In the genomic region with DNA sequence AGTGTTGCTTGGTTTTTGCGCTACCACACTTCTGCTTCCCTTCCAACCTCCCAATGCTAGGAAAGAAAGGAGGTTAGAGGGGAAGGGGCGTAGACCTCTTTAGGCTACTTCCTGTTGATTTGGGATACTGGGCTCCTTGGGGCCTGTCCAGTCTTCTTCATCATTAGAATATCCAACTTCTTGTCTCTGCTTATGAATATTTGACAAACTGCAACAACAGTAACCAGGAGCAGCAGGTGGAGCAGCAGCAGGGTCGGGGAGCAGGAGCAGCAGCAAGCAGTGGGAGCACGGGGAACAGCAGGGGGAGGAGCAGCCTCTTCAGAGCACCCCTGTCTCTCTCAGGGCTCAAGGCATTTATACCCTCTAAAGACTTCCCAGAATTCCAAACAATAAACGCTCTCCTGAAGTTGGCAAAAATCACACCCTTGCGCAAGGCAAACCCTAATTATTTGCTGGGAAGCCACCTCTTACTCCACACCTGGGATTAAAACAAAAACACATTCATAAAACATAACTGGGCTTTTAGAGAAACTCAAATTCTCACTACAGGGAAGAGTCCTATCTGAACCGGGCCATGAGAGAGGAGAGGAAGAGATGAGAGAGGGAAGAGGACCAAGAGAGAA, we compare ENCODE assay signal across 7 mouse cellular contexts. TPM values are rescaled to one million over a fixed set of nuclear protein-coding genes. Genes with fewer than 3 reads are reported as not detected.
DNase-seq lines count a peak whose midpoint lies in the region; ATAC-seq and TF ChIP-seq lines count a peak whose summit lies in the region.

No protein-coding gene starts in this region.

- TF ChIP-seq EP300 in lung, postnatal 0 days (IDR thresholded peaks at IDR 0.05): no peak

- H3K9ac ChIP-seq in lung, postnatal 0 days (replicated peaks; ENCODE audit: low read depth): no peak overlapping the region; the same call in 1 of the 2 replicates
- peak overlapping the region; percentile 79 for H3K9ac ChIP-seq in embryonic facial prominence, embryonic 15.5 days
- peak overlapping the region; percentile 67 for H3K9ac ChIP-seq in stomach, embryonic 14.5 days (replicated peaks; ENCODE audit: low read depth, low read length)

- H3K36me3 ChIP-seq in lung, postnatal 0 days (ENCODE audit: insufficient read depth, low read length): no peaks in the 10 kb centered on the region
- H3K36me3 ChIP-seq in embryonic facial prominence, embryonic 15.5 days: peaks cover 6% of the 10 kb centered on the region
- peaks cover 24% of the 10 kb centered on the region for H3K36me3 ChIP-seq in limb, embryonic 10.5 days
- H3K36me3 ChIP-seq in stomach, embryonic 14.5 days (ENCODE audit: control insufficient read depth, insufficient read depth, low read length): peaks cover 2% of the 10 kb centered on the region

- H3K9me3 ChIP-seq in lung, postnatal 0 days (ENCODE audit: low read length): no peaks in the 10 kb centered on the region
- H3K9me3 ChIP-seq in embryonic facial prominence, embryonic 15.5 days (replicated peaks): no peaks in the 10 kb centered on the region
- no peaks in the 10 kb centered on the region for H3K9me3 ChIP-seq in limb, embryonic 10.5 days (replicated peaks)
- no peaks in the 10 kb centered on the region for H3K9me3 ChIP-seq in stomach, embryonic 14.5 days (ENCODE audit: control insufficient read depth, low read depth, low read length)

- 66% methylated on average over 7 of the region's 7 CpGs for WGBS in lung, postnatal 0 days
- 70% methylated on average over 7 of the region's 7 CpGs for WGBS in embryonic facial prominence, embryonic 15.5 days
- 79% methylated on average over 7 of the region's 7 CpGs for WGBS in limb, embryonic 10.5 days
- 70% methylated on average over 7 of the region's 7 CpGs for whole genome bisulfite sequencing in stomach, embryonic 14.5 days

- no peak overlapping the region for H3K4me3 ChIP-seq in lung, postnatal 0 days (ENCODE audit: low read depth, low read length)
- H3K4me3 ChIP-seq in embryonic facial prominence, embryonic 15.5 days (replicated peaks): peak overlapping the region; percentile 74
- H3K4me3 ChIP-seq in limb, embryonic 10.5 days: peak overlapping the region; percentile 89; the same call in 1 of the 2 replicates
- H3K4me3 ChIP-seq in stomach, embryonic 14.5 days (ENCODE audit: low read depth, low read length): peak overlapping the region; percentile 69; the same call in 1 of the 2 replicates

- H3K27ac ChIP-seq in lung, postnatal 0 days (ENCODE audit: low read length): peak overlapping the region; percentile 86
- H3K27ac ChIP-seq in embryonic facial prominence, embryonic 15.5 days (replicated peaks): peak overlapping the region; percentile 98
- peak overlapping the region; percentile 93 for H3K27ac ChIP-seq in limb, embryonic 10.5 days
- H3K27ac ChIP-seq in stomach, embryonic 14.5 days (ENCODE audit: low read length): peak overlapping the region; percentile 97

- peak overlapping the region; percentile 69 for H3K4me2 ChIP-seq in lung, postnatal 0 days (replicated peaks; ENCODE audit: low read depth, low read length)
- H3K4me2 ChIP-seq in embryonic facial prominence, embryonic 15.5 days (replicated peaks): peak overlapping the region; percentile 91
- H3K4me2 ChIP-seq in stomach, embryonic 14.5 days (replicated peaks; ENCODE audit: low read depth, low read length): peak overlapping the region; percentile 75

- peaks cover 13% of the 10 kb centered on the region; the same call in 1 of the 2 replicates for H3K4me1 ChIP-seq in lung, postnatal 0 days (ENCODE audit: insufficient read depth, low read depth, low read length)
- peaks cover 31% of the 10 kb centered on the region for H3K4me1 ChIP-seq in embryonic facial prominence, embryonic 15.5 days
- peaks cover 30% of the 10 kb centered on the region for H3K4me1 ChIP-seq in limb, embryonic 10.5 days
- peaks cover 19% of the 10 kb centered on the region for H3K4me1 ChIP-seq in stomach, embryonic 14.5 days (ENCODE audit: control insufficient read depth, insufficient read depth, low read length)

- no peak for ATAC-seq in lung, postnatal 0 days
- no peak for ATAC-seq in embryonic facial prominence, embryonic 15.5 days (ENCODE audit: insufficient number of reproducible peaks, low FRiP score, low TSS enrichment, low read depth)
- no peak for ATAC-seq in stomach, embryonic 14.5 days (ENCODE audit: insufficient number of reproducible peaks, insufficient read depth, low FRiP score, low read depth)
- no peak for ATAC-seq in megakaryocyte-erythroid progenitor cell, adult 5-6 weeks (replicated peaks; ENCODE audit: low FRiP score, low TSS enrichment, poor library complexity, severe bottlenecking)

- no peak for DNase-seq in lung, postnatal 0 days (ENCODE audit: low spot score)
- no peak for DNase-seq in lung, postnatal 4 days
- no peak for DNase-seq in limb, embryonic 10.5 days (ENCODE audit: low spot score)
- no peak for DNase-seq in frontal cortex, adult 2 months (ENCODE audit: extremely low spot score in 1 of 2, low spot score in 1 of 2)

- no peaks in the 10 kb centered on the region for H3K27me3 ChIP-seq in lung, postnatal 0 days (replicated peaks; ENCODE audit: insufficient read depth, low read length)
- H3K27me3 ChIP-seq in embryonic facial prominence, embryonic 15.5 days: no peaks in the 10 kb centered on the region
- no peaks in the 10 kb centered on the region for H3K27me3 ChIP-seq in limb, embryonic 10.5 days (ENCODE audit: low read depth, poor library complexity, severe bottlenecking)
- H3K27me3 ChIP-seq in stomach, embryonic 14.5 days (ENCODE audit: control insufficient read depth, insufficient read depth, low read length): no peaks in the 10 kb centered on the region

- no peak for TF ChIP-seq CTCF in lung, postnatal 0 days (IDR thresholded peaks at IDR 0.05)

RNA-seq across cellular contexts. Expression of a gene that starts 1.3 kb away (rescaled TPM):
- 15.0 and 26.2 TPM in 2 replicates for polyA plus RNA-seq in lung, postnatal 0 days (2015; fragmentation: Nextera tagmentation; extraction: Ambion mirVana)
- 225 and 239 TPM in 2 replicates for polyA plus RNA-seq in embryonic facial prominence, embryonic 15.5 days (2015; fragmentation: Nextera tagmentation; extraction: Ambion mirVana)
- 395 and 434 TPM in 2 replicates for polyA plus RNA-seq in limb, embryonic 10.5 days (2016; fragmentation: Nextera tagmentation; extraction: Ambion mirVana)
- 287 and 307 TPM in 2 replicates for polyA plus RNA-seq in stomach, embryonic 14.5 days (2014; fragmentation: Nextera tagmentation; extraction: Ambion mirVana)
- 164 and 220 TPM in 2 replicates for total RNA-seq in megakaryocyte-erythroid progenitor cell, adult 5-6 weeks (2014; fragmentation: Nextera tagmentation)
- total RNA-seq in megakaryocyte-erythroid progenitor cell, adult 5-6 weeks (2017): 144 and 182 TPM in 2 replicates
- polyA plus RNA-seq in frontal cortex, adult 2 months (2012; rRNA removed): 2.8 and 3.4 TPM in 2 replicates

RNA-seq across cellular contexts. Expression of a gene that starts 12.8 kb away (rescaled TPM):
- not detected in 2 replicates for polyA plus RNA-seq in lung, postnatal 0 days (2015; fragmentation: Nextera tagmentation; extraction: Ambion mirVana)
- polyA plus RNA-seq in embryonic facial prominence, embryonic 15.5 days (2015; fragmentation: Nextera tagmentation; extraction: Ambion mirVana): not detected in 2 replicates
- polyA plus RNA-seq in limb, embryonic 10.5 days (2016; fragmentation: Nextera tagmentation; extraction: Ambion mirVana): not detected in 2 replicates
- not detected in 2 replicates for polyA plus RNA-seq in stomach, embryonic 14.5 days (2014; fragmentation: Nextera tagmentation; extraction: Ambion mirVana)
- total RNA-seq in megakaryocyte-erythroid progenitor cell, adult 5-6 weeks (2014; fragmentation: Nextera tagmentation): not detected in 2 replicates
- total RNA-seq in megakaryocyte-erythroid progenitor cell, adult 5-6 weeks (2017): not detected in 2 replicates
- not detected in 2 replicates for polyA plus RNA-seq in frontal cortex, adult 2 months (2012; rRNA removed)

RNA-seq across cellular contexts. Expression of a gene that starts 21.8 kb away (rescaled TPM):
- polyA plus RNA-seq in lung, postnatal 0 days (2015; fragmentation: Nextera tagmentation; extraction: Ambion mirVana): 12.4 and 16.0 TPM in 2 replicates
- 115 and 124 TPM in 2 replicates for polyA plus RNA-seq in embryonic facial prominence, embryonic 15.5 days (2015; fragmentation: Nextera tagmentation; extraction: Ambion mirVana)
- 170 and 183 TPM in 2 replicates for polyA plus RNA-seq in limb, embryonic 10.5 days (2016; fragmentation: Nextera tagmentation; extraction: Ambion mirVana)
- polyA plus RNA-seq in stomach, embryonic 14.5 days (2014; fragmentation: Nextera tagmentation; extraction: Ambion mirVana): 133 and 149 TPM in 2 replicates
- 191 and 266 TPM in 2 replicates for total RNA-seq in megakaryocyte-erythroid progenitor cell, adult 5-6 weeks (2014; fragmentation: Nextera tagmentation)
- total RNA-seq in megakaryocyte-erythroid progenitor cell, adult 5-6 weeks (2017): 46.7 and 52.5 TPM in 2 replicates
- 1.5 and 1.6 TPM in 2 replicates for polyA plus RNA-seq in frontal cortex, adult 2 months (2012; rRNA removed)

RNA-seq across cellular contexts. Expression of a gene that starts 22.0 kb away (rescaled TPM):
- 2.4 and 2.9 TPM in 2 replicates for polyA plus RNA-seq in lung, postnatal 0 days (2015; fragmentation: Nextera tagmentation; extraction: Ambion mirVana)
- polyA plus RNA-seq in embryonic facial prominence, embryonic 15.5 days (2015; fragmentation: Nextera tagmentation; extraction: Ambion mirVana): 5.3 and 5.8 TPM in 2 replicates
- 2.4 and 3.3 TPM in 2 replicates for polyA plus RNA-seq in limb, embryonic 10.5 days (2016; fragmentation: Nextera tagmentation; extraction: Ambion mirVana)
- polyA plus RNA-seq in stomach, embryonic 14.5 days (2014; fragmentation: Nextera tagmentation; extraction: Ambion mirVana): 6.4 and 7.1 TPM in 2 replicates
- total RNA-seq in megakaryocyte-erythroid progenitor cell, adult 5-6 weeks (2014; fragmentation: Nextera tagmentation): 7.2 and 9.4 TPM in 2 replicates
- total RNA-seq in megakaryocyte-erythroid progenitor cell, adult 5-6 weeks (2017): 0.70 and 1.0 TPM in 2 replicates
- 4.1 and 4.3 TPM in 2 replicates for polyA plus RNA-seq in frontal cortex, adult 2 months (2012; rRNA removed)

RNA-seq across cellular contexts. Expression of a gene that starts 25.6 kb away (rescaled TPM):
- polyA plus RNA-seq in lung, postnatal 0 days (2015; fragmentation: Nextera tagmentation; extraction: Ambion mirVana): 6.3 and 8.4 TPM in 2 replicates
- polyA plus RNA-seq in embryonic facial prominence, embryonic 15.5 days (2015; fragmentation: Nextera tagmentation; extraction: Ambion mirVana): 4.7 and 4.9 TPM in 2 replicates
- 2.4 and 3.3 TPM in 2 replicates for polyA plus RNA-seq in limb, embryonic 10.5 days (2016; fragmentation: Nextera tagmentation; extraction: Ambion mirVana)
- 5.8 and 6.4 TPM in 2 replicates for polyA plus RNA-seq in stomach, embryonic 14.5 days (2014; fragmentation: Nextera tagmentation; extraction: Ambion mirVana)
- 1.8 and 4.9 TPM in 2 replicates for total RNA-seq in megakaryocyte-erythroid progenitor cell, adult 5-6 weeks (2014; fragmentation: Nextera tagmentation)
- total RNA-seq in megakaryocyte-erythroid progenitor cell, adult 5-6 weeks (2017): 2.8 and 3.8 TPM in 2 replicates
- polyA plus RNA-seq in frontal cortex, adult 2 months (2012; rRNA removed): 9.0 and 9.1 TPM in 2 replicates
